Mouse (Mus musculus) cerebellum, adult 2 months (tissue): ENCODE data around the gene Smco3.

Experiments used
- CTCF ChIP-seq: fragments of 200-500 bp; IDR thresholded peaks from 2 replicates; pipeline ENCODE4 v1.5.1; 2011; ENCODE audit warnings: low read depth, mild to moderate bottlenecking, control low read depth, low read length, moderate library complexity, borderline replicate concordance; ENCODE audit not compliant: insufficient read depth
- POLR2A ChIP-seq: fragments of 200-500 bp; IDR thresholded peaks from 2 replicates; pipeline ENCODE4 v1.6.1; 2011; ENCODE audit warnings: low read length, control low read depth, borderline replicate concordance; ENCODE audit not compliant: insufficient read depth

- TF ChIP-seq CTCF (no peak), POLR2A (no peak)
These were observed 20.9 kb upstream of the Smco3 start for GRCm38 (mm10) chr6:136856071-136856636.
